Mouse (Mus musculus): ENCODE data around the gene Eif5.
"Not testable (repeated sequence)": the region's sequence is repeated elsewhere in the genome, so short reads cannot be mapped to it uniquely, and the experiment has no call there.

The Eif5 gene

DNA sequence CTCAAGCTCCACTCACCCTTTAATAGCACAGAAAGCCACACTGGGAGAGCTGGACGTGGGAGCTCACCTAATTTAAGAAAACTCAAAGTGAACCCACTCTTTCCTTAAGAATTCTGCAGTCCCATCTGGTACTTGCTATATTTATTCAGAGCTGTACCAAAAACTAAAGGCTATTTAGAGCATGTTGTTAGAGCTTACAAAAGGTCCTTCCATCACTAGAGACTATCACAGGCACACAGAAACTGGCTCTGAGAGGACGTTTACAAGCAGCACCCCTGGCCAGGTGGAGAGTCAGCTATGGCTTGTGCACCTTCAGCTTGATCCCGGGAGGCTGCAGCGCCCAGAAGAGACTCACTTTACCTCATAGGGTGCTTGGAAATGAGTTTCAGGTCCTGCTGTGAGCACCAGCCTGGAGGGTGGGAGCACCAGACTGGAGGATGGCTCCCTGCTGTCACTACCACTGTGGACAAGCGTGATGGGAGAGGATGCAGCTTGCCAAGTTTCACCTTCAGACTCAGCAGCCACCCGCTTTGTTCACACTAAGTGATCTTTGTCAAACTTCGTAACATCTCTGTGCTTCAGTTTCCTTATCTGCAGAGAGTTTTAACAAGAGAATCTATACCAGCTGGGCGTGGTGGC lies 10.1 kb upstream of the Eif5 start:
- no peak for DNase-seq

DNA sequence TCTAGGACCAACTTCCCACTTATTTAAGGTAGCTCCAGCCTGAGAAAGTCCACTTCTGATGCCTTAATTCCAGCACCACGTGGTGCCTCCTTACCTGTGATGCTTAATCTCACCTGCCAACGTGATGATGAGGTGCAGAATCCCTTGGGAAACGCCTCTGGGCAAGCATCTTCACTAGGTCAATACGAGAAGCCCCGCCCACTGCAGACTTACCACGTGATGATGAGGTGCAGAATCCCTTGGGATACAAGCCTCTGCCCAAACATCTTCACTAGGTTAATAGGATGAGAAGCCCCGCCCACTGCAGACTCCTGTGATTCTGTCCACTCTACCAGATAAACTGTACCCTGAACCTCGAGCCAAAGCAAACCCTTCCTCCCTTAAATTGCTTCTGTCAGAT lies 8.6 kb upstream of the Eif5 start:
- no peak for DNase-seq

DNA sequence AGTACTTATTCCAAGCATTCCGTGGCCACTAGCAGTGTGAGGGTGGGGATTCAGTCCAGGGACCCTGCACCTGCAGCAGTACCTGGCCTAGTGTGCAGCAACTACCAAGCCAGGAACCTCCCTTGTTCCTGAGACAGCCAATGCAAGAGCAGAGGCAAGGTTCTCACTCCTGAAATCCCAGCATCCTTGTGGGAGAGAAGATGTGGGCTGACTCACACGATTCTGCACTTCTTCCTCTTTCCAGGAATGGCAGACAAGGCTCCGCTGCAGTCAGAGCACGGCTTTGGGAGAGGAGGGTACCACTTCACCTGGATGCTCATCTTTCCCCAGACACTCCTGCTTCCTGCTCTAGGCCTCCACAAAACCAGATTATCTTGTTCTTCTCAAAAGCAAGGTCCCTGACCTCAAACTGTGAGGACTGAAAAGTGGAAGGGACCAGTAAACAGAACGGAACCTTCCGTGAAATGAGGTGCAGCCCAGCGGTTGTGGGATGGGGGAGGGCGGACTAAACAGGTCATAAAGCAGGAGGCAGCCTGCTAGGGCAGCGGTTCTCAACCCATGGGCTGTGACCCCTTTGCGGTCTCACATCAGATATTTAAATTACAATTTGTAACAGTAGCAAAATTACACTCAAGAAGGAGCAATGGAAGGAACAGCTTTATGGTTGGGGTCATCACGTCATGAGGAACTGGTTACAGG lies 4.6 kb upstream of the Eif5 start:
- DNase-seq, result no peak

DNA sequence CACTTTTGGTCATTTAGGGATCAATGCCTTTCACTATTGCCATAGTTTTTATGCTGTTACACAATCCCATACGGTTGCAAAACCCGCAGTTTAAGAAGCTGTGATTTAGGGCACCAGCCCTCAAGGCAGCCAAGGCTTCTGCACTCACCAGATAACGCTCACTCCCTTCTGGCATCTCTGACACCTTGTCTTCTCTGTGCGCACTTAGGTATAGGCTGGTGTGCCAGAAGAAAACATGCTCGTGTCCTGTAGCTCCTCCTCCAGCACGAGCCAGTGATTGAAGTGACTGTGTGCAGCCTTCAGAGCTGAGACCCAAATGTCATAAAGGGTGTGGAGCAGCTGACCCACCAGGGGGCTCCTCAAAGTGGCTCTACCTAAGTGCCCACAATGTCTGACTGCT lies 2.5 kb upstream of the Eif5 start:
- DNase-seq, result no peak

DNA sequence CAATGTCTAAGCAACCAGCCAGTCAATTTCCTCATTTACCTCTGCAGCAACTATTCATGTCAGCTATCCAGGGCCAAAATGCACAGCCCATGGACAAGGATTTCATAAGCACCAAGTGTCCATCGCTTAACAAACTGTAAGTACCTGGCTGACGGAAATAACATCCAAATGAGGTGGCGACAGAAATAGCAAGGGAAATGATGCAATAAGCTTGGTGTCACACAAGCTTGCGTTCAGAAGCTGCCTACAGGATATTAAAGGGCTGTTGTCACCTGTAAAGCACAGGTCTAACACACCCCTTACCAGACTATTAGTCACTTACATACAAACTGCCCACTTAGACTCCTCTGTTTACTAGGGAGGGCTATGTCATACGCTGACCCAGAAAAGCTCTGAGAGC lies 2.1 kb upstream of the Eif5 start:
- DNase-seq, result no peak

DNA sequence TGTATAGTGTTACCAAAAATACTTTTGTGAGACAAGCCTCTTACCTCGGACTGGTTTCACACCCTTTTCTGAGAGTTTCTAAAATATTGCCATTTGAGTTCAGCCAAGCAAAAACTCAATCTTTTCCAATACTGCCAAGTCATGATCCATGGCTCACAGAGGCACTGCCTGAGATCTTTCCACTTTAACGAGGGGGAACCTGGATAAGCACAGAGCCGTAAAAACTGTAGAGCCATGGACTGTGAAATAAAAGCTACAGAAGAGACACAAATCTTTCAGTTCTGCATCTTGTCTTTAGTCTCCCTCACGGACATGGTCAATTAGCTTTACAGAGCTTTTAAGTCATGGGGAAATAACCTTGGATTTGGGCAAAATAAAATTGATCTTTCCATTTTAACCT lies 1.1 kb upstream of the Eif5 start:
- no peak for DNase-seq

DNA sequence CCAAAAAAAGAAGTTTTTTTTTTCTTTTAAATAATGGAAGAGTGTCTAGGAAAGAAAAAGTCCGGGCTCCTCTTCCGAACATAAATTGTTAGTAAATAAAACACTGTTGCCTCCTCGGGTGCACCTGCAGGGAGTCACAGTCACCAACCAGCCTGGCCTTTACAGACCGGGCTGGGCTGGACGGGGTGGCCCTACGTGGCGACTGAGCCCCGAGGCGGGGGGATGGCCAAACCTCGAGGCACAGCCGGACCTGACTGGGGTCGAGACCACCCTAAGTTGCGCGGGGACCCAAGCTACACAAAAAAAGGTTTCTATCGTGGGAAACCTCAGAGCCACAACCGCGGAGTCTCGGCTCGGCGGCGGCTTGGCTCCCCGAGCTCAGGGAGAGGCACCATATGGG lies 475 bp upstream of the Eif5 start:
- no peak for DNase-seq

DNA sequence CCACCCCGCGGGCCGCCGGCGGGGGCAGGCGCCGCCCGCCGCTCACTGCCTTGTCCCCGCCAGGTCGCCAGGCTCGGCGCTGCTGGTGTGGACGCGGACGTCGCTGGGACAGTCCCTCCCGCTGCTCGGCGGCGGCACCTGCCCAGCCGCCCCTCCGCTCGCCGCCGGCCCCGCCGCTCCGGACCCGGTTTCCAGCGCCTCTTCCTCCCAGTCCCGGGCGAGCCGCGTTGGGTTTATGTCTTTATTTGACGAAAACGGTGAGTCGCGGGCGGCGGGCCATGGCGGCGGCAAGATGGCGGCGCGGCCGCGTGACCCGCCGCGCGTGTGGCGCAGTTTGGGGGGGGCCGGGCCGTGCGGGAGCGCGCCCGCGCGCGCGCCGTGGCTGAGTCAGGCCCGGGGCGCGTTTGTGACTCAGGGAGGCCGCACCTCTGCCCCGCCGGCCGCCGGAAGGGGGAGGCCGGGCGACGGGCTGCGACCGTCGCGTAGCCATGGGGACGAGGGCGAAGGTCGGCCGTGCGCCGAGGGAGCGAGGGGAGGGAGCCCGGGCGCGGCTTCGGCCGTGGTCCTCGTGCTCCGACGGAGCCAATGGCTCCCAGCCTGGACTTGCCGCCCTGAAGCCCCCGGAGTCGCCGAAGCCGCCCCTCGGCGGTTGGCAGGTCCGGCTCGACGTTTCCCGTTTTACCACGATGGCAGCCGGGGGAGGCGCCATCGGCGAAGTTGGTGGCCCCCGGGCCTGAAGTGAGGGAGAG lies 650 bp downstream of the Eif5 start:
- DNase-seq, result peak; percentile 80

DNA sequence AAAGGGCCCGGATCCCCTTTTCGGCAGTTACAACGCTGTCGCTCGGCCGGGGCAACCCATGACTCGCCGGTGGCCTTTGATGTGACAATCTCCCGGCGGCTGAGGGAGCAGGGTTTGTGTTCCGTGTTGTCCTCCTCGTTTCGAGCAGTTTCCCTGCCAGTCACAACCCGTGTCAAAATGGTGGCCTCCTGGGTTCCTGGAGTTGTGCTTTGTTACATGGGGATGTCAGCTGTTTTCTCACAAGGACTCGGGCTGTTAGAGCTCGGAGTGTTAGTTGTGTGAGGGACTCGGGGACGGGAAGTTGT lies 1.2 kb downstream of the Eif5 start:
- peak; percentile 45 for DNase-seq

DNA sequence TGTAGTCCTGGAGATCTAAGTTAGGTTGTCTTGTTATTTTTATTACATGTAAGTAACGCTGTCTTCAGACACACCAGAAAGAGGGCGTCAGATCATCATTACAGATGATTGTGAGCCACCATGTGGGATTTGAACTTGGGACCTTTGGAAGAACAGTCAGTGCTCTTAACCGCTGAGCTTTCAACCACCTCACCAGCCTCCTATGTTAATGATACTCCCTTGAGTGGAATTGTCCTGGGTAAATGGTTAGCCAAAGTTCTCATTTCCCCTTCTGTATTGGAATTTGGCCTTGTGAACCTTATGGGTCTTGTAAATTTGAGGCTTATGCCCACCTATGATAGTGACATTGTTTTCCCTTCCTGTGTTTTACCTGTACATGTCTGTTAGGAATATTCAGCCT lies 9.3 kb downstream of the Eif5 start:
- DNase-seq, result no peak

DNA sequence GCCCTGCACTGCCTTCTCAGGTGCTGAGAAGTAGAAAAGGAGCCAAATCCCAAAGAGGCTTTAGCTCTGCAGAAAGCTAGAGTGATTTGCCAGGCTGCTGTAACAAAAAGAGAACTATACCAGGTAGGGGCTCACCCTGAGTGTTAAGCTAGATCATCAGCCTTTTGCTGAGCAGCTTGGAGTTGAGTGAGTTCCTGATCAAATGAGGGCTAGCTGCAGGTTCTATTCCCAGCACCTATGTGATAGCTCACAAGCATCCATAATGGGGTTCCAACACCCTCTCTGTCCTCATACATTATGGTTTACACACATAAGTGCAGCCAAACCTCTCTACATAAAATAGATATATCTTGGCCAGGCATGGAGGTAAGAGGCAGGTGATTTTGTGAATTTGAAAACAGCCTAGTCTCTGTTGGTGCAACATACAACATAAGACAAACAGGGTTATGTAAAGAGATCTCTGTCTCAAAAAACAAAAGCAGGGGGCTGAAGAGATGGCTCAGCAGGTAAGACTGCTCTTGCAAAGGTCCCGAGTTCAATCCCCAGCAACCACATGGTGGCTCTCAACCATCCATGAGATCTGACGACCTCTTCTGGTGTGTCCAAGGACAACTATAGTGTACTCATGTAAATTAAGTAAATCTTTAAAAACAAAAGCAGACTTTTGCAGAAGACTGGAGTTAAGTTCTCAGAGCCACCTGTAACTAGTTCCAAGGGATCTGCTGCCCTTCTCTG lies 10.9 kb downstream of the Eif5 start:
- DNase-seq, result no peak

DNA sequence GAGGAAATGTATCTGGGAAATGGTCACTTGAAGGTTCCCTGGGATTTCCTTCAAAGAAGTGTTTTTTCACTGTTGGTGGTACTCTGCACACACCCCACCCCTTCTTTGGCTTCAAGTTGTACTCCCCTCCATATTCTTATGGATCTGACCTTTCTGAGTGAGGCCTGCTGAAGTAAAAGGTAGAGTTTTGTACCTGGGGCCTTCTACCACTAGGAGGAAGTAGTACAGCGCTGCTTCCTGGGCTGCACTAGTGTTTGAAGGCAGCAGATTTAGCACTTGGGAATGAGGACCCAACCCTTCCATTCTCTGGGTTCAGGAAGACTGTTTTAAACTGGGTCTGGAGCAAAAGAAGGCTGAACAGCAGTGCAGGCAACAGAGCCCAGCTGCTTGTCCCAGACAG lies 12.9 kb downstream of the Eif5 start:
- no peak for DNase-seq

DNA sequence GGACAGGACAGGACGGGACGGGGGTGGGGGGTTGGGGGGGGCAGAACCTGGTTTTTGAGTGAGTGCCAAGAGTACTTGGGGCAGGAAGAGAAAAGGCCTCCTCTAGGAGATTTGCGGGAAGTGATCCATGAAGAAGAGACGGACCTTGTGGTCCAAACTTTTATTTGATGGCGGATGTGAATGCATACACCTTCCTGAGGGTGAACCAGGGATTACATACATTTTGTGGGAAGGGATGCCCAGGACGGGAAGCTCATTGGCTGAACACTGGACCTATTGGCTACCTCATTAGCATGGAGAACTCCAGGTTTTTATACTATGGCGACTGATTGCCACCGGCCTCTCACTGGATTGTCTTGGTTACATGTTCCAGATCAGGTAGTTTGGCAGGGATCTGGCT lies 14.5 kb downstream of the Eif5 start:
- DNase-seq, result no peak

DNA sequence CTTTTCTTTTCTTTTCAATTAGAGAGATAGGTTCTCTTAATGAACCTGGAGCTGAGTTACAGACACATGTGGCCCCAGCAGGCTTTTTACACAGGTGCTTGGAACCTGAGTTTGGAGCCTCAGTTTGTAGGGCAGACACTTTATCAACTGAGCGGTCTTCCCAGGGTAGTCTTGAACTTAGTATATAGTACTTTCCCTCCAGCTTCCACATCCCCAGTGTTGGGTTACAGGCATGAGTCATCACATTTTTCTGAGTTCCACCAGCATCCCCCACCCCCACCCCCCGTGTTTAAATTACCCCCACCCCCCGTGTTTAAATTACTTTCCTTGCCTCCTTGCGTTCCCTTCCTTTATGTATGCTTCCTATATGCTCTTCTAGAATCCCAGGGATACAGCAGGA lies 17.5 kb downstream of the Eif5 start:
- no peak for DNase-seq

DNA sequence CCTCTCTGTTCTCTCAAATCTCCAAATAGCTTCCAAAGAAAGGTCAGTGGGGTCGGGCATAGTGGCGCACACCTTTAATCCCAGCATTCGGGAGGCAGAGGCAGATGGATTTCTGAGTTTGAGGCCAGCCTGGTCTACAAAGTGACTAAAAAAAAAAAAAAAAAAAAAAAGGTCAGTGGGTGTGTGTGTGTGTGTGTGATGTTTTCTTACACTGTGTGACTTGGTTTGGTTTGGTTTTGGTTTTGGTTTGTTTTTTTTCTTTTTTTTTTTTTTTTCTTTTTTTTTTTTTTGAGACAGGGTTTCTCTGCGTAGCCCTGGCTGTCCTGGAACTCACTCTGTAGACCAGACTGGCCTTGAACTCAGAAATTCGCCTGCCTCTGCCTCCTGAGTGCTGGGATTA lies 18.1 kb downstream of the Eif5 start:
- DNase-seq, result not testable (repeated sequence)

DNA sequence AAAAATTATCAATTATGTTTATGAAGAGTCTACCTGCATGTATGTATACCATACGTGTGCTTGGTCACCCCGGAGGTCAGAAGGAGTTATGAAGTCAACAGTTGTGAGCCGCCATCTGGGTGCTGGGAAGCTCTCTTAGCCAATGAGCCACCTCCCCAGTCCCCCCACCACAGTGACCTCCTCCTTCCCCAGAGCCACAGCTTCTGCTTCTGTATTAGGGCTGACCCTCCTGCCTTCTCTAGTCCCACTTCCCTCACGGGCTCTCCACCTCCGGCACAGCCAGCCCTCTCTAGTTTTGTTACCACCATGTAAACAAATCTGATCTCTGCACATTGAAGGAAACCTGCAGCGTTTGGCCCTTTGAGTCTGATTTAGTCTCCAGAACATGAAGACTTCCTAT lies 19.7 kb downstream of the Eif5 start:
- no peak for DNase-seq

DNA sequence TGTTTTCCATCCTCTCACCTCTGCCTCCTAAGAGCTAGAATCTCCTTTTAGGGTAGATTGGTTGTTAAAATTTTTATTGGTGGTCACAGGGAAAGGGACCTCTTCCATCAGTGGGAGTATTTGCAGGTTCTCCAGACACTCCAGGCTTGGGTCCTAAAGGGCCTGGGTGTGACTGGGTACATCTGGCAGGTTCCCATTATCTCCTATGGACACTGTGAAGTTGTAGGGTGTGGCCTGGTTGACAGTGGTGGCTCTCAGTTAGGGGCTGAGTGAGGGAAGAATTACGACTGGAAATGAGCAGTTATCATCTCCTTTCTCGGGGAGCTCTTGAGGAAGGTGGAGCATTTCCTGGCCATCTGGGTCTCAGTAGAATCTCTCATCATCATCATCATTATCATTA lies 20.8 kb downstream of the Eif5 start:
- DNase-seq, result no peak

DNA sequence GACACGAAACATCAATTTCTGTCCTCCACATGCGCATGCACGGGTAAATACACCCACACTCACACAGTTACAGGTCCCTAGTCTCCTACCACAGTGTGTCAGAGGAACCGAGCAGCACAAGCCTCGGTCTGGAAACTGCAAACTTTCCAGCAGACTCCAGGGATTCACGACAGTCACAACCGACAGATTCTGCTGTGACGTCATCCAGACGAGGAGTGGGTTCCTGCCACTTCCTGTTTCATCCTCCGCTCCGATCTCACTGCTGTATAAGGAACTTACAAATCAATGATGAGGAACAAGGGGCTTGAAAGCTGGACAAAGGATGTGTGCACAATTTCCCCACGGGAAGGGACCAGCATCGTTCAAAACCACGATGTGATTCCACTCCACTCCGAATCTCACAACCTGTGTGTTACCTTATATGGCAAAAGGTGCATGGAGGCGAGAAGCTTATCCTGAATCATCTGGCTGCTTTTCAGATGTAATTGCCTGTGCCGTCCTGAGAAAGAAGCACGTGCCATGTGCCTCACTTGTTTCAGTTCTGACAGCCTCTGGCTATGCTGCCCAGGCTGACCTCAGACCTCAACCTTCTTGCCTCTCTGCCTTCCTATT lies 21.9 kb downstream of the Eif5 start:
- no peak for DNase-seq

DNA sequence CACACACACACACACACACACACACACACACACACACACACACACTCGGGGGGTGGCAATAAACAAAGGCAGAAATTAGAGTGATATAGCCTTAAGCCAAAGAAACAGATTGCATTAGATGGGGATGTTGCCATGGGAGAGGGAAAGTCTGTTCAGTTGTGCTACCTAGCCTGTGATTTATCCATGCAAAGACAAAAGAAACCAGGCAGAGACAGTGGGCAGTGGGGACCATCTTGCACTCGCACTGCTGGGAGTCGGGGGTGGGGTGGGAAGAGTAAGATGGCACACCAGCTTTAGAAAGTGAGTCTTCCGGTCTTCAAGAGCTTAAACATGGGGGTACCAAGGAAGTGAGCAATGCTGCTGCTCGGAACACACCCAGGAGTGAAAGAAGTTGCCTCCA lies 22.5 kb downstream of the Eif5 start:
- no peak for DNase-seq

DNA sequence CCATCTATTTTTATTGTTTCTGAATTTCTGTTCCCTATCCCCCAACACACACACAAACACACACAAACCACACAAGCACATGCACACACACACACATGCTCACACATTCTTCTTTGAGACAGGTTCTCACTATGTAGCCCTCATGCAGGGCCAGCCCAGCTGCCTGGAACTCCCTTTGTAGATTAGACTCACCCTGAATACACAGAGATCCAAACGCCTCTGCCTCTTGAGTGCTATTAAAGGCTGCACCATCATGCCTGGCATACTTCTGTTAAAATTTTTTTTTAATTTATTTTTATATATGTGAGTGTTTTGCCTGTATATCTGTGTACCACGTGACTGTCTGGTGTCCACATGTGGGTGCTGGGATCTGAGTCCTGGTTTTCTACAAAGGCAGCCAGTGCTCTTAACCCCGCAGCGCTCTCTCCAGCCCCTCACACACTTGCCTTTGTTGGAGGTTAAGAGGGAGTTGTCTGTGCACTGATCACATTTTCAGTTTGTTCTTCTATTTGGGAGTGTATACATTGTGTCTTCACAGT lies 24.5 kb downstream of the Eif5 start:
- DNase-seq, result no peak

DNA sequence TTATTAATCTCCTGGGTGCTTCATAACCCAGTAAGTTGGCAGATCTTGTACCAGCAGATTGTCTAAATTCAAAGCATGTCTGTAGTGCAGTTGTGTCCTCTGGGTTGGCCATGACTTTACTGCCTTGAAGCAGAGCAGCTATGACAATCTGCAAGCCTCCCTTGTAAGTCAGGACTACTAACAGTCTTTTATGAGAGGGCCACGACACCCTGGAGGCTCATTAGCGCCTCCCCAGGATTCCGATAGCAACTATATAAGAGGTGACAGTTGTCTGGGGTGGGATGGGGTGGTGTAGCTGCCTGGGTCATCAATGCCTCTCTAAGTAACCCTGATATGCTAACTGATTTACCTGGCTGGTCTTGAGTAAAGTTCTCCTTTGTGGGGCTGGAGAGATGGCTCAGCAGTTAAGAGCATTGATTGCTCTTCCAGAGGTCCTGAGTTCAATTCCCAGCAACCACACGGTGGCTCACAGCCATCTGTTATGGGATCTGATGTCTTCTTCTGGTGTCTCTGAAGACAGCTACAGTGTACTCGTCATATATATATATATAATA lies 25.3 kb downstream of the Eif5 start:
- DNase-seq, result no peak

DNA sequence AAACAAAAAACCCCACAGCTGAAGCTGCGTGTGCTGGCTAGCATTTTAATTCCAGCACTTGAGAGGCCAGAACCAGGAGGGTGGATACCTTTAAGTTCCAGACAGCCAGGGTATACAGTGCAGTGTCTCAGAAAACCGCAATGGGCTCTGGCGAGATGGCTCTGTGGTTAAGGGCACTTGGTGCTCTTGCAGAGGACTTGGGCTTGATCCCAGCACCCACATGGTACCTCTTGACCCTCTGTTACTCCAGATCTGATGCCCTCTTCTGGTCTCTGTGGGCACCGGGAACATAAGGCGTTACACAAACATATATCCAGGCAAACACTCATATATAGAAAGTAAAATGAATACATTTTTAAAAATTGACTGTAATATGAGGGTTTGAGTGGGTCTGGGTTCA lies 27.5 kb downstream of the Eif5 start:
- DNase-seq, result no peak

DNA sequence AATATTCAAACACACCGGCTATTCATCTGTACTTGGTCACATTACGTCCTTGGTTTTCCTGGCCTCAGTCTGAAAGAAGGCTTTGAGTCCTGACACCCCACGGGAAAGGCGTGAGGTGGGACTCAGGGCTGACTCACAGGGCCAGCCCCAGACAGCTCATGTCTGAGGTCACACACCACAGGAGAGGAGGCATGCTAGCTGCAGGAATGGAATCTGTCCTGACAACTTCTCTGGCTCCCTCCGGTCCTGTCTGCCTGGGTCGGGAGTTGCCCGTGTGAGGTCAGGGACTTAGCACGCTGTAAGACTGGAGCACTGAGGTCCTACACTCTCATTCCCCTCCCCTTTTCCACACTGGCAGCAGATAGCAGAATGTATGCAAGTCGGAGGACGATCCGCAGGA lies 31.0 kb downstream of the Eif5 start:
- DNase-seq, result no peak
